Mouse (Mus musculus) layer of hippocampus, adult 9-10 months (tissue): ENCODE results near the gene March1.
"Not testable (repeated sequence)": the region's sequence is repeated elsewhere in the genome, so short reads cannot be mapped to it uniquely, and the experiment has no call there.

ENCODE experiments used
- DNase-seq: peaks from one replicate; pipeline ENCODE4 v3.0.0; 2022; ENCODE audit warnings: low spot score

Gene March1

DNA sequence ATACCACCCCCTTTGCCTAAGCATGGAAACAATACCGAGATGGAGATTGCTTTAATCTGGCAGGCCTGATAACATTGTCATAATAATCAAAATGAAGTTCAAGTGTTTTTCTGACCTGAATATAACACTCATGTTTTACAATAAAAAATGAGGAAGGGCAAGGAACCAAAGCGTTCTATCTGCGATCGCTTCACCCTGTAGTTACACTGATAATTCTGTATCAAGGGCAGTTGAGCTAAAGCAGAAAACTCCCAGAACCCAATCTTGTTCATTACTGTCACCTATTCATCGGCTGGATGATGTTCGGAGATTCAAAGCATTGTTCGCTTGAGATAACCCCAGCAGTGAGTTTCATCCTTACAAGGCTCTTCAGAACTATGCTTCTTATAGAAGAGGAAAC is 700.1 kb downstream of the March1 start:
- no peak for DNase-seq

GRCm38 (mm10) chr8:66323045-66323807 is 705.5 kb downstream of the March1 start:
- peak; percentile 42 for DNase-seq

DNA sequence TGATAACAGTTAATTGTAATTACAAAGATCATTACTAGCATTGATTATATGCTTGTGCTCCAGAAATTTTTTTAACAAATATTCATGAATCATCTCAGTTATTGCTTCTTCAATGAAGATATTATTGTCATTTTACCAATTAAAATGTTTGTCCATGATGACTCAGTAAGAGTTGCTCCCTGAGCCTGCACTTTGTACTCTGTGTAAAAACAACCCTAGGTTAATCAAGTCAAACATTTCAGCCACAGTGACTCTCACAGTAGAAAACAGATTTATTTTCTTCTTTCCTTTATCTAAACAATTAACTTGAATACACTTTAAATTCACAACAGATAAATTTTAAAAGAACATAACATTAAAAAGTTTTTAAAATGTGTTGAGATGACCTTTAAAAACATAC is 708.7 kb downstream of the March1 start:
- DNase-seq: no peak

DNA sequence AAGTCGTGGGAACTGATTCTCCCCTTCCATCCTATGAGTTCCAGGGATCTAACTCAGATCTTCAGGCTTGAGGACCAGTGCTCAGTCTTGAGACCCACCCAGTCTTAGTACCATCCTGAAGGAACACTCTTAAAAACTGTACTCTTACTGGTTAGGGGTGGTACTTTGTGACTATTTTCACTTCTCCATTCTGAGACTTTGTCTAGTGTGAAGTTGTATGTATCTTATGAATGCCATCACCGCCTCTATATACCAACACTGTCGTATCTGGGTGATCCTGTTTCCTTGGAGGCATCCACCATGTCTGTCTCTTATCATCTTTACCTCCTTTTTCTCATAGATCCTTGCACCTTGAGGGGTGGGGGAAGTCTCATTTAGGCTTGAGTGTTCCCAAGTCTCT is 714.5 kb downstream of the March1 start:
- DNase-seq: no peak

DNA sequence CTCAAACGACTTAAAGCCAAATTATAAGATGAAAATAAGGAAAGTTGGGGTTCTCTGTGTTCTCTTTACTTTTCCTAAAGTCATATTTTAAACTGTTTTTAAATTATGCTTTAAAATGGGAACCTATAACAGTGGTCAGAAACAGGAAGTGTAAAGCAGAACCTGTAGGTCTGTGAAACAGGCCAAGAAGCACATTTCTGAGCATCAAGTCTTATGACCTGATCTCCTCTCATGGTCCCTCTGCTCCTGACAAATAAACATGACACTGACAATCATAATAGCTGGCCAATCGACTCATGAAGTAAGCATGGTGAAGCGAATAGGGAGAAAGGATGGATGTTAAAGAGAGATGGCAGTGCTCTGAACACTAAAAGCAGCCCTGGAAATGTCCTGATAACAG is 716.6 kb downstream of the March1 start:
- no peak for DNase-seq

DNA sequence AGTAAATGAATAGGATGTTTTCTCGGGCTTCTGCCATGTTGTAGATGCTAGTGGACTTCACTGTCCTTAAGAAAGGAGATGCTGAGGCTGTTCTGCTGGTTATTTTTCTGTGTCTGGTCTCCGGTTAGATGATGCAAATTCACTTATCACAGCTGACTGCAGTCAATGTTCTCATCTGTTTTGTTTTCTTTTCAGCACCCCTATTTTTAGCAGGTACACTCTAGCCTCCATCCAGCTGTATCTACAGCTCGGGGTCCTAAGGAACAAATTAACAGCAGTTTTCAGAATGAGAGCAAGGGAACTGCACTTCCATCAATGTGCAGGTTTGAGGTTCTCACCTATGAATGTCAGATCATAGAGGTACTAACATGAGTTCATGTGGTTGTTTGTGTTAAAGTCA is 721.9 kb downstream of the March1 start:
- DNase-seq: no peak

- DNase-seq: no peak
Measured at GRCm38 (mm10) chr8:66342928-66343327, 725.2 kb downstream of the March1 start.

DNA sequence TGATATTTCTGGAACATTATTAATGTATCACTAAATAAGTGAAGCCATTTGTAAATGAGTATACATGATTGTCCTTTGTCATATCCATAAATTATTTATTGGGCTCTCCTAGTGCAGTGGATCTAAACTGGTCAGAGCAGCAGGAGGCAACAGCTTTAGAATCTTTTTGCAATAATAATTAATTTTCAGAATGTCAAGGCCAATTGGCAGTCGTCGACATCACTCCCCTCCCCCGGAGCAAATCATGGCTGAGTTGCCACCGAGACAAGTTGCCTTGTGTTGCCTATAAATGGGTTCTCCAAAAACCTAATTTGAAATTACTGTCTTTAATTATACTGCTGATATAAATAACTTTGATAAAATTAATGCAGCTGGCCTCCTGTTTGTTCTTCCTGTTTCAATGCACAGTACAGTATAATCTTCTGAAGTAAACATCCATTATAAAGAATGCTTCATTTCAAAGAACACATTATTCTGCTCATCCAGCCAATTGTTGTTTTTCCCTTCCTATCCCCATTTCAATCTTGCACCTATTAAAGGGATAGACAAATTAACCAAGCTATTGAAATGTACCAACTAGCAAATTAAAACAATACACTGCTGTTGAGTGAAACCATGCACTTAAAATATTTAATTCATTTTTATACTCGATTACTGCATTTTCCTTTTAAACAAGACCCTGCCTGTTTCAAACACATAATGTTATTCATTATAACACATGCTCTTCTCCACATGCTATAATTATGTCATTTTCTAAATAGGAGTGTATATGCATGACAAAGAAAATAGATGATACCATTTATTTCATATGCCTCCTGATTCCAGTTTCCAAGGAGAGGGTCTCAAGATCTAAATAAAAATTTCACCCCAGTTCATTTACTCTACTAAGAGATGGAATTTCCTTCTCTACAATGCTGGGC is 745.4 kb downstream of the March1 start:
- DNase-seq: peak; percentile 13

- no peak for DNase-seq
Measured at GRCm38 (mm10) chr8:66383694-66384373, 766.1 kb downstream of the March1 start.

GRCm38 (mm10) chr8:66386008-66386407 is 768.3 kb downstream of the March1 start:
- DNase-seq: no peak

GRCm38 (mm10) chr8:66388693-66389092 is 771.0 kb downstream of the March1 start:
- DNase-seq: no peak

DNA sequence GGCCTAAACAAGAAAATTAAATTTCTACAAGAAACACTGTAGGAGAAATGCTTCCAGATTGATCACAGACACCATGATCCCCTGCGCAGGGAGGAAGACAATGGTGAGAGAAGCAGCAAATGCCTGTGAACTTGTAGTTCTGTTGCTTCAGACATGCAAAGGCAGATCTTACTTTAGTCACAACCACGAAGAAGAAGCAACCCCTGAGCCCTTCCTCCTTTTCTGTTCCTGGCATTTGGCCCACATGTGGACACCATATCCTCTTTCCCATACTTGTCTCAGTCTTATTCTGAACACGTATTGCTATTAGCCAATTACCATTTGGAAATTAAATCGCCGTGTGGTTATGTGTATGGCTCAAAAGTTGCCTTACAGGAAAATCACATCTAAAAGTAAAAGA is 773.9 kb downstream of the March1 start:
- peak; percentile 12 for DNase-seq

- DNase-seq: no peak
Measured at GRCm38 (mm10) chr8:66392900-66393299, 775.2 kb downstream of the March1 start.

DNA sequence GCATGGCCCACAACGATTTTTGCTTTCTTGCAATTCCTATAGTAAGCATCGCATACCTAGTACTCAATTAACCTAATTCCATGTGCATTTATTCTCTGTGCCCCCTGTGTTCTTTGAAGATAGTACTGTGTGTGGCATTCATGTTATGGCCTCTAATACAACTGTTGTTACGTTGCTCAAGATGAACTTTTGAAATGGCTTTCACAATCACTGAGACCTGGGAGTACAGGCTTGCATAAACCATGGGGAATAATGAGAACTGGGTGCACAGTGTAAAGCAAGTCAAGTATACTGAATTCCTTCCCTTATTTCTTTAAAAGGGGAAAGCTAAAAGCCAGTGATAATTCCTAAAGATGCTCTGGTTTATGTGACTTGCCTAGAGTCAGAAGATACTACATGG is 776.4 kb downstream of the March1 start:
- no peak for DNase-seq

GRCm38 (mm10) chr8:66397811-66398210 is 780.1 kb downstream of the March1 start:
- no peak for DNase-seq

- no peak for DNase-seq
Measured at GRCm38 (mm10) chr8:66400050-66400449, 782.4 kb downstream of the March1 start.

- DNase-seq: no peak
Measured at GRCm38 (mm10) chr8:66404711-66405414, 787.2 kb downstream of the March1 start.

DNA sequence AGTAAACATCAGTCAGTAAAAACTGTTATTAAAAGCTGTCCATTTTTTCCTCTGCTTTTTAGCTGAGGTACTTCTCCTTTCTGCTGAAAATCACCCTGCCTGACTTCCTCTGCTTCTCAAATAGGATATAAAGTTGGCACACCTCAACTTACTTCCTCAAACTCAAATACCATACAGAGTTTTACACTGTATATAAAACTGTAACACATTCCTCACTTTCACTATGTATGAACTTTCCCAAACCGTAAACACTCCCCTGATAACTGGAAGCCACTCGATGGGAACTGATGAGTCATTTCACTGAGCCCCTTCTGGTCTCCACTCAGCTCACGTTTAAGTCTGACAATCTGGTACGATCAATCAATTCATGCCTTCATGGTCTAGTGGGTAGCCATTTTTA is 788.1 kb downstream of the March1 start:
- DNase-seq: not testable (repeated sequence)

DNA sequence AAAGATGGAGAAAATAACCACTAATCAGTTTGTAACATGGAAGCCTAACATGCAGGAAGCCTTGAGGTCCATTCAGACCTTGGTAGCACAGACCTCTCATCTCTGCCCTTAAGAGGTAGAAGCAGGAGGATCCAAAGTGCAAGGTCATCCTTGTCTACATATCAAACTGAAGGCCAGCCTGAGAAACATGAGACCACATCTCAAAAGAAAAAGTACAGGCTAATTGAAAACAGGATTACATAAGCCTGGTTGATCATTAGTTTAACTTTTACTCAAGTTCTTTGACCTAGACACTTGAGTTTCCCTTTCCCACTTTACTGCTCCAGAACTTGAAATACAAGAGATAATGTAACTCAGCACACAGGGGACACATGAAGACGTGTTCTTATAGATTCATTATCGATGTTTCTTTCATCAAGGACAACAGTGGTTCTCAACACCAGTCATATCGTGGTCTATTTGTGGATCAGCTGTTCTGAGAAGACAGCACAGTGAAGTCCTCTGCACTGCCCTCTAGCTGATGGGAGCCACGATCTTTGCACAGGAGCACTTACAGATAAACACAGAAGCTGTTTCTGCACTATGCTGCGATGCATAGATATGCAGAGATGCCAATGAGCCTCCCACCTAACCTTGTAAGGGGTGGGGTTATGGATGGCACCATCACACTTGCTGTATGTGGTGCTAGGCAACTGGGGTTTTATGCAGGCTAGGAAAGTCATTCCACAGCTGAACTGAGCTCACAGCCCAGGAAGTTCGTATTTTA is 789.1 kb downstream of the March1 start:
- DNase-seq: no peak

- no peak for DNase-seq
Measured at GRCm38 (mm10) chr8:66410080-66410615, 792.4 kb downstream of the March1 start.

DNA sequence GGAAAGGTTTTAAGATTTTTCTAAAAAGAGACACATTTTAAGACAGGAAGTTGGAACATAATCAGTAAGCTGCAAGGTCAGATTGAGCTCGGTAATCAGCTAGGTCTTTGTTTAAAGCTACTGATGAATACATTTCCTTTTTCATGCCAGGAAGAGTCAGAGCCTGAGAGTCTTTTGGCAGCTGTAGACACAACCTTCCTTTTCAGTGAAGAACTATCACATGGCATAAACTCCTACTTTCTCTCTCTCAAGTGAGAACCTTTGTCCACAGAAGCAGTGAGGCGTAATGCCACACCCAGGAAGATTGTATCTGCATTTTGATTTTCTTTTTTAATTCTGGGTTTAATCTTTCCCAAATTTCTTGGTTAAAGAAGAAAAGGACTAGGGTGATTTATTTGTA is 795.4 kb downstream of the March1 start:
- DNase-seq: no peak
